Mouse (Mus musculus): Measurements from ENCODE around the gene Tll2. TPM values are rescaled to one million over a fixed set of nuclear protein-coding genes. Genes with fewer than 3 reads are reported as not detected.

The Tll2 gene
- polyA plus RNA-seq, 1 experiment from 2014 or later, result 0.18 TPM

DNA sequence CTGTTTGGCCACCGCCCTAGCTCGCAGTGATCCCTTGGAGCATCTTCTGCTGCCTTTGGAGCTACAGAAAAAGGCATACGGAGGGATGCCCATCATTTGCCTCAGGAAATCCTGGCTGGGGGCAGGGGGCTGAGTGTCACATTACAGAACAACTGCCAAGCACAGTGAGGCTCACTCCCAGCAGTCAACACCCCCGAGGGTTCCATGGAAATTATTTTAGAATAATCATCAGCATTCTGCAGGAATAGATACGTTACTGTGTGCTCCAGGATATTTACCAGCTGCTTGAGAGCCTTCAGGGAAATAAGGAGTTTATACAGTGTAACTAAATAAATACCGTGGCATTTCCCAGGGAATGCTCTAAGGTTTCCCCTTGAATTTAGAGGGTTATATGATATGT, 88.3 kb downstream of the Tll2 start:
- no peak for ATAC-seq (ENCODE audit: insufficient number of reproducible peaks, insufficient read depth, low FRiP score, low read depth)
- WGBS, result 49% methylated on average over 6 of the region's 6 CpGs
- Histone ChIP-seq H3K36me3 (ENCODE audit: control insufficient read depth, insufficient read depth, low read length) (no peaks in the 10 kb centered on the region), H3K27ac (replicated peaks in 1 of 2; ENCODE audit: control insufficient read depth in 1 of 2, insufficient read depth in 1 of 2, low read depth in 2 of 2, low read length in 2 of 2) (no peak overlapping the region), H3K4me2 (ENCODE audit: low read length) (no peak overlapping the region), H3K27me3 (ENCODE audit: control insufficient read depth, insufficient read depth, low read length) (no peaks in the 10 kb centered on the region), H3K9me3 (ENCODE audit: control insufficient read depth, low read length) (no peaks in the 10 kb centered on the region), H3K4me3 (ENCODE audit: control insufficient read depth in 1 of 2, insufficient read depth in 1 of 2, low read depth in 1 of 2, low read length in 2 of 2) (no peak overlapping the region), H3K9ac (ENCODE audit: low read length) (no peak overlapping the region), H3K4me1 (ENCODE audit: control insufficient read depth in 2 of 2, insufficient read depth in 2 of 2, low read length in 2 of 2) (no peaks in the 10 kb centered on the region; a peak in 1 of 4 replicates)

DNA sequence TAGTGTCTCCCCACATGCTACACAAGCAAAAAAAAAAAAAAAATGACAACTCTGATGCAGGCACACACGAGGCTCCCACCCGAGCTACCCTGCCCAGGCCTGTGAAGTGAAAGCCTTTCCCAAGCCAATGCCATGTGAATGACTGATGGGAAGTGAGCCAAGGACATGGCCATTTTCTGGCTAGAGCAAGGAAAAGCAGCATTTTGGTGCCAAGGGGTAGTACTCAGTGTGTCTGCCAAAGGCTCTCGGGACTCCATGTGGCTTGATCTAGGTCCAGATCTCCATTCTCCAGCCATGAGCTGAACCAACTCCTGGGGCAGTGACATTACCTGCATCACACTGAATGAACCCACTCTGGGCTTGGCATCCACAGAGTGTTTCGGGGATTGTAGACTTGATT, 89.3 kb downstream of the Tll2 start:
- H3K9me3 ChIP-seq (ENCODE audit: control insufficient read depth, low read length), result no peaks in the 10 kb centered on the region
- 78% methylated on average over 4 of the region's 4 CpGs for WGBS
- no peaks in the 10 kb centered on the region for H3K36me3 ChIP-seq (ENCODE audit: control insufficient read depth, insufficient read depth, low read length)
- no peak for ATAC-seq (ENCODE audit: insufficient number of reproducible peaks, insufficient read depth, low FRiP score, low read depth)
- no peak overlapping the region for H3K9ac ChIP-seq (ENCODE audit: low read length)
- H3K4me2 ChIP-seq (ENCODE audit: low read length), result no peak overlapping the region
- no peaks in the 10 kb centered on the region for H3K27me3 ChIP-seq (ENCODE audit: control insufficient read depth, insufficient read depth, low read length)
- no peaks in the 10 kb centered on the region; a peak in 1 of 4 replicates for H3K4me1 ChIP-seq (ENCODE audit: control insufficient read depth in 2 of 2, insufficient read depth in 2 of 2, low read length in 2 of 2)
- H3K27ac ChIP-seq (replicated peaks in 1 of 2; ENCODE audit: control insufficient read depth in 1 of 2, insufficient read depth in 1 of 2, low read depth in 2 of 2, low read length in 2 of 2), result no peak overlapping the region
- no peak overlapping the region for H3K4me3 ChIP-seq (ENCODE audit: control insufficient read depth in 1 of 2, insufficient read depth in 1 of 2, low read depth in 1 of 2, low read length in 2 of 2)

GRCm38 (mm10) chr19:41114611-41115010, 92.0 kb downstream of the Tll2 start:
- H3K4me3 ChIP-seq (ENCODE audit: control insufficient read depth in 1 of 2, insufficient read depth in 1 of 2, low read depth in 1 of 2, low read length in 2 of 2), result no peak overlapping the region
- H3K36me3 ChIP-seq (ENCODE audit: control insufficient read depth, insufficient read depth, low read length), result no peaks in the 10 kb centered on the region
- no peak overlapping the region for H3K9ac ChIP-seq (ENCODE audit: low read length)
- 47% methylated on average over 5 of the region's 5 CpGs for WGBS
- H3K27me3 ChIP-seq (ENCODE audit: control insufficient read depth, insufficient read depth, low read length), result no peaks in the 10 kb centered on the region
- no peaks in the 10 kb centered on the region; a peak in 1 of 4 replicates for H3K4me1 ChIP-seq (ENCODE audit: control insufficient read depth in 2 of 2, insufficient read depth in 2 of 2, low read length in 2 of 2)
- no peak overlapping the region for H3K4me2 ChIP-seq (ENCODE audit: low read length)
- no peak overlapping the region for H3K27ac ChIP-seq (replicated peaks in 1 of 2; ENCODE audit: control insufficient read depth in 1 of 2, insufficient read depth in 1 of 2, low read depth in 2 of 2, low read length in 2 of 2)
- H3K9me3 ChIP-seq (ENCODE audit: control insufficient read depth, low read length), result no peaks in the 10 kb centered on the region
- no peak for ATAC-seq (ENCODE audit: insufficient number of reproducible peaks, insufficient read depth, low FRiP score, low read depth)

GRCm38 (mm10) chr19:41113911-41114531, 92.6 kb downstream of the Tll2 start:
- H3K9ac ChIP-seq (ENCODE audit: low read length), result no peak overlapping the region
- no peaks in the 10 kb centered on the region for H3K9me3 ChIP-seq (ENCODE audit: control insufficient read depth, low read length)
- no peak overlapping the region for H3K27ac ChIP-seq (replicated peaks in 1 of 2; ENCODE audit: control insufficient read depth in 1 of 2, insufficient read depth in 1 of 2, low read depth in 2 of 2, low read length in 2 of 2)
- H3K27me3 ChIP-seq (ENCODE audit: control insufficient read depth, insufficient read depth, low read length), result no peaks in the 10 kb centered on the region
- WGBS, result 74% methylated on average over 17 of the region's 17 CpGs
- no peak overlapping the region for H3K4me3 ChIP-seq (ENCODE audit: control insufficient read depth in 1 of 2, insufficient read depth in 1 of 2, low read depth in 1 of 2, low read length in 2 of 2)
- no peak for ATAC-seq (ENCODE audit: insufficient number of reproducible peaks, insufficient read depth, low FRiP score, low read depth)
- H3K4me2 ChIP-seq (ENCODE audit: low read length), result no peak overlapping the region
- H3K36me3 ChIP-seq (ENCODE audit: control insufficient read depth, insufficient read depth, low read length), result no peaks in the 10 kb centered on the region
- no peaks in the 10 kb centered on the region; a peak in 1 of 4 replicates for H3K4me1 ChIP-seq (ENCODE audit: control insufficient read depth in 2 of 2, insufficient read depth in 2 of 2, low read length in 2 of 2)

DNA sequence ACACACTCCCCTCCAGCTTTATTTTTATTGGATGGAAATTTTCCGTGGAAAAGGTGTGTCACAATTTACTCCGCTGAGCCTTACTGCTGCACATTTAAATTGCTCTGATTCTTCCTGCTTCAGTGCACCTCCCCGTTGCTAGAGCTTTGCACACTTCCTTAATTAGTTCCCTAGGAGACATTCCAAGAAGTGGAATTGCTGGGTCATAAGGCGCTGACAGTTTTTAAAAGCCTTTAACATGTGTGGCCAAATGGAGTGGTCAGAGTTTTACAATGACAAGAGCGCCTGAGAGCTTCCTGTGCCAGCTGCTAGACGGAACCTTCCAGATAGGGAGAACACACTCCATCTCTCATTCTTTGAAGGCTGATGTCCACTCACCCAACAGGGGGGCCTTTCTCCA, 94.0 kb downstream of the Tll2 start:
- no peak for ATAC-seq (ENCODE audit: insufficient number of reproducible peaks, insufficient read depth, low FRiP score, low read depth)
- Histone ChIP-seq H3K36me3 (ENCODE audit: control insufficient read depth, insufficient read depth, low read length) (no peaks in the 10 kb centered on the region), H3K9me3 (ENCODE audit: control insufficient read depth, low read length) (no peaks in the 10 kb centered on the region), H3K27ac (replicated peaks in 1 of 2; ENCODE audit: control insufficient read depth in 1 of 2, insufficient read depth in 1 of 2, low read depth in 2 of 2, low read length in 2 of 2) (no peak overlapping the region), H3K27me3 (ENCODE audit: control insufficient read depth, insufficient read depth, low read length) (no peaks in the 10 kb centered on the region; the same call in 1 of the 2 replicates), H3K4me2 (ENCODE audit: low read length) (no peak overlapping the region), H3K4me1 (ENCODE audit: control insufficient read depth in 2 of 2, insufficient read depth in 2 of 2, low read length in 2 of 2) (no peaks in the 10 kb centered on the region; a peak in 1 of 4 replicates), H3K9ac (ENCODE audit: low read length) (no peak overlapping the region), H3K4me3 (ENCODE audit: control insufficient read depth in 1 of 2, insufficient read depth in 1 of 2, low read depth in 1 of 2, low read length in 2 of 2) (no peak overlapping the region)
- WGBS, result 41% methylated on average over 6 of the region's 6 CpGs

GRCm38 (mm10) chr19:41109991-41110390, 96.6 kb downstream of the Tll2 start:
- no peak for ATAC-seq (ENCODE audit: insufficient number of reproducible peaks, insufficient read depth, low FRiP score, low read depth)
- 49% methylated on average over 5 of the region's 5 CpGs for WGBS
- H3K4me3 ChIP-seq (ENCODE audit: control insufficient read depth in 1 of 2, insufficient read depth in 1 of 2, low read depth in 1 of 2, low read length in 2 of 2), result no peak overlapping the region

DNA sequence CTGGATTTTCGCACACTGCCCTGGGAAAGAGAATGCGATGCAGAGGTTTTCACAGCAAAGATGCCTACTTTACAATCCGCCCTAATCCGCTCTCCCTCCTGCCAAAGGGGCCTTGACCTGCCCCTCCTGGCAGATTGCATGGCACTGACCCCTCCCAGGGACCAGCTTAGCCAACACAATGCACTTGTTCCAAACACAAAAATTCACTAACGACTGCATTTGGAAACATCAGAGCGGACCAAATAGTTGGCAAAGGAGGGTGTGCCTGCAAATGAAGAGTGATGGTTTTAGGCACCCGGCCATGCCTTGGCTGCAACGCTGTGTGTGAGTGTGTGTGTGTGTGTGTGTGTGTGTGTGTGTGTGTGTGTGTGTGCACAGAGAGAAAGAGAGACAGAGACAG, 97.1 kb downstream of the Tll2 start:
- H3K9ac ChIP-seq (ENCODE audit: low read length), result no peak overlapping the region
- no peaks in the 10 kb centered on the region; a peak in 1 of 4 replicates for H3K4me1 ChIP-seq (ENCODE audit: control insufficient read depth in 2 of 2, insufficient read depth in 2 of 2, low read length in 2 of 2)
- no peak for ATAC-seq (ENCODE audit: insufficient number of reproducible peaks, insufficient read depth, low FRiP score, low read depth)
- no peaks in the 10 kb centered on the region for H3K9me3 ChIP-seq (ENCODE audit: control insufficient read depth, low read length)
- no peak overlapping the region for H3K4me3 ChIP-seq (ENCODE audit: control insufficient read depth in 1 of 2, insufficient read depth in 1 of 2, low read depth in 1 of 2, low read length in 2 of 2)
- 77% methylated on average over 8 of the region's 8 CpGs for WGBS
- H3K4me2 ChIP-seq (ENCODE audit: low read length), result no peak overlapping the region
- no peaks in the 10 kb centered on the region; the same call in 1 of the 2 replicates for H3K27me3 ChIP-seq (ENCODE audit: control insufficient read depth, insufficient read depth, low read length)
- H3K36me3 ChIP-seq (ENCODE audit: control insufficient read depth, insufficient read depth, low read length), result no peaks in the 10 kb centered on the region
- no peak overlapping the region for H3K27ac ChIP-seq (replicated peaks in 1 of 2; ENCODE audit: control insufficient read depth in 1 of 2, insufficient read depth in 1 of 2, low read depth in 2 of 2, low read length in 2 of 2)

More at GRCm38 (mm10) chr19:41109991-41110390, 96.6 kb downstream of the Tll2 start:
- Histone ChIP-seq H3K27ac (replicated peaks in 1 of 2; ENCODE audit: control insufficient read depth in 1 of 2, insufficient read depth in 1 of 2, low read depth in 2 of 2, low read length in 2 of 2) (no peak overlapping the region), H3K4me1 (ENCODE audit: control insufficient read depth in 2 of 2, insufficient read depth in 2 of 2, low read length in 2 of 2) (no peaks in the 10 kb centered on the region; a peak in 1 of 4 replicates), H3K9ac (ENCODE audit: low read length) (no peak overlapping the region), H3K9me3 (ENCODE audit: control insufficient read depth, low read length) (no peaks in the 10 kb centered on the region), H3K27me3 (ENCODE audit: control insufficient read depth, insufficient read depth, low read length) (no peaks in the 10 kb centered on the region; the same call in 1 of the 2 replicates), H3K4me2 (ENCODE audit: low read length) (no peak overlapping the region), H3K36me3 (ENCODE audit: control insufficient read depth, insufficient read depth, low read length) (no peaks in the 10 kb centered on the region)

DNA sequence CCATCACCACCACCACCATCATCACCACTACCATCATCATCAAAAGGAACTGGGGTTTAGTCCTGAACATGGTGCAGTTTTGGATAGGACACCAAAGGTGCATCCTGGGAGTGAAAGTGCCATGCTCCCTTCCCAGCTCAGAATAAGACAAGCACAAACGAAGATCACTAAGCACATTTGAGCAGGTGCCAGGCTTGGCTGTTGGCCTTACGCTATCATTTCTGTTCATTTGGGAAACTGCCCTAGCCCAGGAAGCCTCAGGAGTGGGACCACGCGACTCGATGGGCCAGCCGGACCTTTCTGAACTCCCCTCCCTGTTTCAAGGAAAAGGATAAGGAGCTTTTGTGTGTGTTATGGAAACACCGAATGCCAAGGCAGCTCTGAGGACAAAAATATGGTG, 98.0 kb downstream of the Tll2 start:
- H3K36me3 ChIP-seq (ENCODE audit: control insufficient read depth, insufficient read depth, low read length), result no peaks in the 10 kb centered on the region
- no peaks in the 10 kb centered on the region for H3K4me1 ChIP-seq (ENCODE audit: control insufficient read depth in 2 of 2, insufficient read depth in 2 of 2, low read length in 2 of 2)
- no peak overlapping the region for H3K9ac ChIP-seq (ENCODE audit: low read length)
- 93% methylated on average over 7 of the region's 7 CpGs for WGBS
- H3K27me3 ChIP-seq (ENCODE audit: control insufficient read depth, insufficient read depth, low read length), result no peaks in the 10 kb centered on the region; the same call in 1 of the 2 replicates
- no peak overlapping the region for H3K27ac ChIP-seq (replicated peaks in 1 of 2; ENCODE audit: control insufficient read depth in 1 of 2, insufficient read depth in 1 of 2, low read depth in 2 of 2, low read length in 2 of 2)
- H3K9me3 ChIP-seq (ENCODE audit: control insufficient read depth, low read length), result no peaks in the 10 kb centered on the region
- no peak overlapping the region for H3K4me2 ChIP-seq (ENCODE audit: low read length)
- H3K4me3 ChIP-seq (ENCODE audit: control insufficient read depth in 1 of 2, insufficient read depth in 1 of 2, low read depth in 1 of 2, low read length in 2 of 2), result no peak overlapping the region
- no peak for ATAC-seq (ENCODE audit: insufficient number of reproducible peaks, insufficient read depth, low FRiP score, low read depth)
